In the genomic region with DNA sequence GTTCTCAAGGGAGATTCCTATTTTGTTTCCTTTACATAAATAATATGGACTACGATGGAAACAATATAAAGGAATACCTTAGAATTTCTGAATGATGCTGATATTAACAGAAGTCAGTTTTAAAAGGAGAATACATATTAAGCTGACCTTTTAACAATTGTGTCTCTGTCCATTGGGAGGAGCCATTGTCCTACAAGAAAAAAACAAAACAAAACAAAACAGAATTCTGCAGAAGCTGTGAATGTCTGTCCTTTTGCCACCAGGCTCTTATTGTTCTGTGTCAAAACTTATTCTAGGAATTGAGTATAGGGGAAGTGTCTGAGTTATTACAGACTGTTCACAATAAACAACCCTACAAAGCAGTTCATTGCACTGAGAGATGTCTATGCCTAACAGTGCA, we compare ENCODE assay signal across 18 mouse cellular contexts.
DNase-seq lines count a peak whose midpoint lies in the region; ATAC-seq and TF ChIP-seq lines count a peak whose summit lies in the region.
"Had no signal": no experiment of that assay in that cellular context is flagged by ENCODE, and none has a peak within 500 bp of the region (broad histone marks: within the 10 kb centered on the region; RNA-seq: fewer than 3 reads in every experiment).

No protein-coding gene starts in this region.

- no peaks in the 10 kb centered on the region for H3K36me3 ChIP-seq in forebrain, postnatal 0 days (ENCODE audit: insufficient read depth)
- H3K36me3 ChIP-seq in forebrain, embryonic 15.5 days: no peaks in the 10 kb centered on the region
- H3K36me3 ChIP-seq: liver, embryonic 13.5 days; neural tube, embryonic 15.5 days had no signal

- H3K4me3 ChIP-seq in forebrain, postnatal 0 days (ENCODE audit: low read depth, low read length): no peak overlapping the region
- H3K4me3 ChIP-seq in forebrain, embryonic 15.5 days: no peak overlapping the region
- H3K4me3 ChIP-seq: erythroblast, embryonic 14.5 days; liver, embryonic 13.5 days; neural tube, embryonic 15.5 days had no signal

- no peak for DNase-seq in forebrain, postnatal 0 days
- DNase-seq in kidney, adult 9 months: peak; percentile 5
- DNase-seq in kidney, postnatal 4 days: no peak
- peak; percentile 55 for DNase-seq in 3T3-L1 (ENCODE audit: low read depth, low spot score)
- peak; percentile 44 for DNase-seq in brain, adult 2 months (ENCODE audit: low read depth, low spot score)
- DNase-seq in embryo, embryonic 11 days: no peak
- no peak for DNase-seq in gastrocnemius, postnatal 10 days
- DNase-seq: B cell, adult 2 months; cerebellum, adult 18-20 months; heart, postnatal 4 days; kidney, adult 8-10 months; liver, embryonic 13.5 days; lung, postnatal 4 days; right cerebral cortex, postnatal 14 days; thymus, adult 2 months had no signal

- H3K9ac ChIP-seq in forebrain, postnatal 0 days: no peak overlapping the region
- no peak overlapping the region for H3K9ac ChIP-seq in forebrain, embryonic 15.5 days (replicated peaks)
- H3K9ac ChIP-seq: liver, embryonic 13.5 days; neural tube, embryonic 15.5 days had no signal

- no peaks in the 10 kb centered on the region for H3K9me3 ChIP-seq in forebrain, postnatal 0 days (ENCODE audit: low read length)
- no peaks in the 10 kb centered on the region for H3K9me3 ChIP-seq in forebrain, embryonic 15.5 days
- H3K9me3 ChIP-seq: liver, embryonic 13.5 days; neural tube, embryonic 15.5 days had no signal

- no peaks in the 10 kb centered on the region for H3K27me3 ChIP-seq in forebrain, postnatal 0 days (ENCODE audit: insufficient read depth, low read length)
- no peaks in the 10 kb centered on the region for H3K27me3 ChIP-seq in forebrain, embryonic 15.5 days
- H3K27me3 ChIP-seq: liver, embryonic 13.5 days; neural tube, embryonic 15.5 days had no signal

- H3K4me2 ChIP-seq in forebrain, postnatal 0 days (ENCODE audit: low read depth): no peak overlapping the region
- H3K4me2 ChIP-seq in forebrain, embryonic 15.5 days (replicated peaks): no peak overlapping the region
- H3K4me2 ChIP-seq: liver, embryonic 13.5 days; neural tube, embryonic 15.5 days had no signal

- H3K27ac ChIP-seq in forebrain, postnatal 0 days (ENCODE audit: low read depth, low read length): no peak overlapping the region
- H3K27ac ChIP-seq in forebrain, embryonic 15.5 days (replicated peaks): no peak overlapping the region
- H3K27ac ChIP-seq: liver, embryonic 13.5 days; neural tube, embryonic 15.5 days had no signal

- 0 out of 2 replicates have a peak, but pooled peaks have one; percentile 23 for TF ChIP-seq CTCF in forebrain, postnatal 0 days (IDR thresholded peaks at IDR 0.05; ENCODE audit: low read depth)

- 72% methylated on average over 1 of the region's 1 CpGs for WGBS in forebrain, postnatal 0 days
- 67% methylated on average over 1 of the region's 1 CpGs for WGBS in forebrain, embryonic 15.5 days

- ATAC-seq in forebrain, postnatal 0 days: no peak
- ATAC-seq in forebrain, embryonic 15.5 days (replicated peaks): no peak

- no peaks in the 10 kb centered on the region for H3K4me1 ChIP-seq in forebrain, postnatal 0 days (ENCODE audit: insufficient read depth)
- no peaks in the 10 kb centered on the region for H3K4me1 ChIP-seq in forebrain, embryonic 15.5 days
- H3K4me1 ChIP-seq: liver, embryonic 13.5 days; neural tube, embryonic 15.5 days had no signal

Comparison
In these comparisons a context has a peak if more than half of its experiments do, and no peak if none do; other contexts are left out.
1. DNase-seq: peak in kidney, adult 9 months (single experiment), 3T3-L1 (single experiment) and brain, adult 2 months (single experiment); none in forebrain, postnatal 0 days (single experiment), kidney, postnatal 4 days (0 of 2), embryo, embryonic 11 days (single experiment) and gastrocnemius, postnatal 10 days (single experiment).